Mouse (Mus musculus) embryo, embryonic 10 days (tissue): ENCODE measurements around the gene Capn13.

Source experiments
- DNase-seq: peaks from one replicate; pipeline ENCODE4 v3.0.0-alpha.2; 2015; ENCODE audit warnings: low spot score

The Capn13 gene

DNA sequence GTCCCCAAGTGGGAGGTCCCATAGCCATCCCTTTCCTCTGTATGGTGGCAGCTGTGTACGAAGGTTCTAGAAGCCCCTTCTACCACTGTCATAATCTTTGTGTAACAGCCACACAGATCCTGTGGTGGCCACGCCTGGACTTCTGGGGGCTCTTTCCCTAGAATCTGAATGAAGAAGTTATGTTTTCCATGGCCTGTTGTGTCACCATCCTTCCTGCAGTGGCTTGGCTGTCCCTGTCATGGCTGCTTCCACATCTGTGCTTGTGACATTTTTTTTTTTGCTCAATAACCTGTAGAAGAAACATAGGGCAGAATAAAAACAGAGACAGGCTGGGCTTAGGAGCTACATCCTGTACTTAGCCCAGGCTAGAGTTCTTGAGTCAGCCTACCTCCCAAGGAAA, at the start of gene Capn13:
TSS of gene Capn13 (minus strand) at position 5 of the 400 bp plus-strand sequence.
- no peak for DNase-seq

DNA sequence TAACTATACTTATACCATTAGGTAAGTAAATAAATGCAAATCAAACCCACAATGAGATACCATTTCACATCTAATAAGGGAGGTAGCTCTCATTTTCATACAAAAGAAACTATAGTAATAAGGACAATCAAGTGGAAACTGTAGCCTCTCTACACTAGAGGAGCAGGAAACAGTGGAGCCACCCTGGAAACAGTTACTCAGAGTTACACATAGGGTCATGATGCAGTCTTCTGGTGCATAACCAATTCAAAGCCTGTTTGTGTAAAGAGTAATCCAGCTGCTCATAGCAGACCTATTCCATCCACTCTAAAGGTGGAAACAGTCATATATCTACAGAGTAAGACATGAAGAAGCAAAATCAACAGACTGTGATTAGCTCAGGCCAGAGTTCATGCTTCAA, 48.4 kb upstream of the Capn13 start:
- DNase-seq: no peak

DNA sequence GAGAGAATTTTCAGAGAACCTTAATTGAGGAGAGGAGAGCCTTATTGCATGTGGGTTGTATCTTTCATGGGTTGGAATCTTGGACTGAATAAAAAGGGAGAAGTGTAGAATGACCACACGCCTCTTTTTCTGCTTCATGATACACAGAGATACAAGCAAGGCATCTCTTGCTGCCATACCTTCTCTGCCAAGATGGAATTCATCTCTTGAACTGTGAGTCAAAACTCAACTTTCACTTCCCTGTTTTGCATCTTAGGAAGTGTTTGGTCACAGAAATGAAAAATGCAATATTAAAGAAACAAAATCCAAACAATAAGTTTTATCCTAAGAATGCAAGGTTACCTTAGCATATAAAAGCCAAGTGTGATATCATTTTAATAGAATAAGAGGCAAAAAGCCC, 40.1 kb upstream of the Capn13 start:
- no peak for DNase-seq

DNA sequence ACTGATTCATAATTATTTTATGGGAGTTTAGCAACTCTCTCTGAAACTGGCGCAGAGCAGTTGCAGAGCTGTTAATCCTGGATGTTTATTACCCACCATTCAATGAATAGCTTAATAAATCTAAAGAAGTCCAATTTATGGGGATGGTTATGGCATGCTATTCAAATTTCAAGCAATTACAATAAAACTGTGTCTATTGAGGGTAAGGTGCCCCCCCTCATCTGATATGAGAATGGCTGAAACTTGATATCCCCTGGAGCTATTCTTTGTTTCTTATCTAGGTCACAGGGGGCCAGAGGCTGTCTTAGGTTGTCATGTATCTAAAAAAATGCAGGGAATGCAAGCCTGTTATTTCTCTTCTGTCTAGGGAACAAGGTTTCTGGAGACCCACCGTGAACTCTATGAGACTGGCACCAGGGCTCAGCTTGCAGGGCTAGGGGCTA, 31.9 kb upstream of the Capn13 start:
- DNase-seq: no peak

DNA sequence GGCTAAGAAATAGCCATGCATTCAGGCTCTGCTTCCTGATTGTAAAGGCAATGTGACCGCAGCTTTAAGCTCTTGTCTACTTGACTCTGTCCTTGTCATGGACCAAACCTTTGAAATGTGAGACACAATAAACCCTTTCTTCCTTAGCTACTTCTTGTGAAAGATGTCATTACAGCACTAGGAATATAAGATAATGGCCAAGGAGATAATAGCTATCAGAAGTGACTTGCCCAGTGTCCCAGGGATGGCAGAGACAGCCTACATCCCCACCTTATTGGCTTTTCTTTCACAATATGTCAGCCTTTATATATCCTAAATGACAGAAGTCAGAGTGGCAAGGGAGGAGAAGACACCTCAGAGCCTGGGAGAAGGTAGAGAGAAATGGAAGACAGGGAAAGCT, 31.4 kb upstream of the Capn13 start:
- DNase-seq: no peak

DNA sequence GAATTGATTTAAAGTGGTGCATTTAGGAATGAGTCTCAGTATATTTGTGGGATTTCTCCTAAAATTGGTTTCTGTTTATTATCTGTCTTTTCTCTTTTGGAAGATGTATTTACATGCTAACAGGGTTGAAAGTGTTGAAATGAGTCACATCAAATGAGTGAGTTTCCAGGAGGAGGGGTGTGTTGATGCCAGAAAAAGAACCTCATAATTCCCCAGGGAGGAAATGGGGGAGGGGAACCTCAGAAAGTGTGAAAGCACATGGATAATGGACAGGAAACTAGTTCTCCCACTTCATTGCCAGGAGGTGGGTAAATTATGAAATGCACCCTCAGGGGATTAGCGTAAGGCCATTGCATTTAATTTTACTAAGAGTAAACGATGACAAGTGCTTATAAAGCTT, 16.7 kb upstream of the Capn13 start:
- DNase-seq: peak; percentile 20

DNA sequence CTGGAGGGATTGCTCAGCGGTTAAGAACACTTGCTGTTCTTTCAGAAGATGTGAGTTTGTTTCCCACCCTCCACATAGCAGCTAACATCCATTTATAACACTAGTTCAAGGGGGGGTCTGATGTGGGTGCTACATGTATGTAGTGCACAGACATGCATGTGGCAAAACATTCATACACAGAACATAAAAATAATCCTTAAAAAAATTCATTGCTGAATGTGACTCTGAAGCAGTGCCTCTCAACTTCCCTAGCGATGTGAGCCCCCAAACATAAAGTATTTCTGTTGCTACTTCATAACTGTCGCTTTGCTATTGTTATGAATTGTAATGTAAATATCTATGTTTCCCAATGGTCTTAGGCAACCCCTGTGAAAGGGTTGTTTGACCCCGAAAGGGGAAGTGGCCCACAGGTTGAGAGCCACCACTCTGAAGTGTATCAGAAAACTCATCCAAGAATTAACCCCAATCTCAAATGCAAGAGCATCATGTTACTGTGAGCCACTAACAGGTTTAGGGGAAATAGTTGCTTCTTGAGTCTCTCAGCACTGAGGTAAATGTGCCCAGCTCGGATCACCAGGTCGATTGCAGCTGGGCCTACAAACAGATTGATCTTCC, 15.6 kb upstream of the Capn13 start:
- no peak for DNase-seq

DNA sequence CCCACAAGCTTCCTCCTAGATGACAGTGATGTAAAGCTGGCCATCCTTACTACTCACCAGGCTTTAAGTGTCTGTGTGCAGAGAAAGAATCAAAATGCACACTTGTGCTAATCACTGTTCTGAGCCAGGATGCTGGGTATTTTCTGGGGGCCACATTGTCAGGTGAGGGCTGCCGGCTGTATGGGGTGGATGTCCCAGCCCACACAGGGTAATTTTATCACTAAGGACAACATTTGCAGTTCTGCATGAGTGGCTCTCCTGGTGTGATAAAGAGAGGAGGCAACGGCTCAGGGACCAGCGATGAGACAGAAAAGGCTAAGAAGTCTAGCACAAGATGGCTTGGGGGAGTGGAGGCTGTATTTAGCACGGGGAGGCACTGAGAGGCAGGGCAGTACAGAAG, 11.2 kb upstream of the Capn13 start:
- DNase-seq: no peak

DNA sequence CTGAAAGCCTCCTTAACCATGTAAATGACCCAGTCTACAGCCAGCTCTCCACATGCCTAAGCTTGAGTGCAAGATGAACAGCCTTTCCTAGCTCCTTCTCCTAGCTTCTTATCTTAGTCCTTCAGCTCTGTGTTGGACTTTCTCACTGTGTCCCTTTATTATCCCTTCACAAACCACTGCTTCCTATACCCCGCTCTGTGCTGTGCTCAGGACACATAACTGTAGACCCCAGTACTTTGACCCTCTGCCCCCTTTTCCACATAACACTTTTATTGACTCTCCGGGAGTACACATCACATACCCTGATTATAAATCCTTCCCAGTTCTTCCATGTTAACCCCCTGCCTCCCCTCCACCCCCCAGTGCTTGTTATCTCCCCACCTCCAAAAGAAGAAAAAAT, 606 bp upstream of the Capn13 start:
- no peak for DNase-seq

DNA sequence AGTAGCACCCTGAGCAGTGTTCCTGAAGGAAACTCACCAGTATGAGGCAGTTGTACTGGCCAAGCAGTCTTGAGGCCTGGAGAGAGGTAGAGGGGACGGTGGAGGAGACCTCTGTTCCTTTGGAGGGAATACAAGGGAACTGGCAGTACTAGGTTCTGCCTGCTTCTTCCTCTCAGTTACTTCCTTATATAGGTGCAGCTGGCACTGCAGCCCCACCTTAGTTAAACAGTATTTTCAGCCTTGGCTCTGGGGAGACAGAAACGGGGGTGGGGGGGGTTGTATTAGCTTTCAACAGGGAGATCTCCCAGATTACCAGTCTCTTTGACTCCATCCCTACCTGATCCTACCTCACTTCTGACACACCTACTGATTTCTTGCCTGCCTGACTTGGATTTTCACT, 1.5 kb downstream of the Capn13 start:
- no peak for DNase-seq

DNA sequence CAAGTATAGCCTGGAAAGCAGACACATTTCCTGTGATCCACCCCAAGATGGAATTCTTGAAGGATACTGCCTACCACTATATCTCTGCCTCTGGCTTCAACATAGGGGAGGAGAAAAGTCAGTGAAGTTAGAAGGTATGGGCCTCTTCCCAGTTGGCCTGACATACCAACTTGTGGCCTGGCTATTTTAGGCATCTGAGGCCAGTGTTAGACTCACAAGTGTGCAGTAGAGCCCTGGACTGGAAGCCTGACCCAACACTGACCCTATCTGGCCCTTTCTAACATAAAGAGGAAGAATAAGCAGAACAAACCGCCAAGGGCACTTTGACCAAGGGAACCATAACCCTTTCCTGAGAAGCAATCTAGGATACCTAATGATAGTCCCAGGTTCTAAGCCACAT, 7.3 kb downstream of the Capn13 start:
- DNase-seq: no peak

DNA sequence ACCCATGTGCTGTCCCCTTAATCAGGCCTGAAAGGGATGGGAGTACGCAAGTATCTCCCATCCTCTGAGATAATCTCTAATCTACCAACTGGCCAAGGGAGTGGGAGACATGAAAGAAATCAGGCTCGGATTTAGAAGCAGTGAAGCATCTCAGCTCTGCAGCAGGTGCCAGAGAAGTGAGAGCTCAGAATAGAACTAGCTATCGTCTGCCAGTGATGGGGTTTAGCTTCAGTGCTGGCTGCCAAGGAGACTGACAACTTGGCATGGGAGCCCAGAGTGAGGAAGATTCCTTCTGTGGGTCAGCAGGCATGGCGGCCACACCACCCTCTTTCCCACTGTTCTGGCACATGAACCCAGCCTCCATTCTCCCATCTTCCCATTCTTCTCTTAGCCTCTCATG, 8.9 kb downstream of the Capn13 start:
- DNase-seq: no peak

DNA sequence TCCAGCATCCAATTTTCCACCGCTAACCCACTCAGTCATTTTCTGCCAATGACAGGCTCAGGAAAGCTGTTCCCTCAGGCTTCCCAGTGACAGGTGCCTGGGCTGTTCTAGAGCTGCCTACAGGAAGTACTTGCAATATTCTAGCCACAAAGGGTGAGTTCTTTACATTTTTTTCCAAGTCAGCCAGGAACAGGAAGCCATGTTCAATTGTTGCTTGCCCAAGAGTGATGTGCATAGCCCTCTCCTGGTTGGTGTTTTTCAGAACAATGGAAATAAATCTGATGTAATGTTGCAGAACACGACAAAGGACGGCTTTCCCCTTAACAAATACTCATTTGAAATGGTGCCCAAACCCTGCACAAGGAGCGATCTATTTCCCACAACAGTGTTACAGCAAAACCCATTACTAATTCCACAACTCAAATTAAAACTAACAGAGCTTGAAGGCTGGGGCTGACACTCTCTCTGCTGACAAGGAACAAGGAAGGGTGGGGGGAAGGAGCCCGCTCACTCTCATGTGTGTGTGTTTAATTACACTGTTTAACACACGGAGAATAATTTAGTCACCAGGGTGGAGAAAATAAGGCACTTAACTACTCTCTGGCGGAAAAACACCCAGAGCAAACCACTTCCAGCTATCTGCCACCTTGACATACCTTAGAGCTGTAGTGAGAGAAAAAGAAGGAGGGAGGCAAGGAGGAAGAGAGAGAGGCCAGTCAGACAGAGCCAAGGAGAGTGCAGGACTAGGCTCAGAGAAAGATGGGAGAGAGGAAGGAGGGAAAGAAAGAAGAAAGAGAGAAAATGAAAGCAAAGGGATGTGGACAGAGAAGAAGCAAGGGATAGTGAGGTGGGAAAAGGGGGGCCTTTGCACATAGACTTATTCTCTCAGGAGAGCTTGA, 10.2 kb downstream of the Capn13 start:
- DNase-seq: no peak

DNA sequence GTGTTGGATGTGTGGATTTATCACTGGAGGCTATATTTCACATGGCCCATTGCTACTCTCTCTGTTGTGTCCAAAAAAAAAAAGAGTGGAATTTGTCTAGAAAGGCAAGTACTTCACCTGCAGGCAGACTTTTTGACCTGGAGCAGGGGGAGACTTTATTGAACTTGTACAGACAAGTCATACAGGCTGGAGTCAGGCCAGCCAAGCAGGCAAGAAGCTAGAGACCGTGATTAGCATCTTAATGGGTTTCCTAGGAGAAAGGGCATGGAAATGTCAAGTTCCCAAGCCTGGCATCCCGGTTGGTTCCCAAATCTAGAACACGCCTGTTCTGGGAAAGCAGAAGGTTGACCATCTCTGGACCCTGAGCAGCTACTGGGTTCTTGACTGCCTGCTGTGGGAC, 11.3 kb downstream of the Capn13 start:
- DNase-seq: no peak

DNA sequence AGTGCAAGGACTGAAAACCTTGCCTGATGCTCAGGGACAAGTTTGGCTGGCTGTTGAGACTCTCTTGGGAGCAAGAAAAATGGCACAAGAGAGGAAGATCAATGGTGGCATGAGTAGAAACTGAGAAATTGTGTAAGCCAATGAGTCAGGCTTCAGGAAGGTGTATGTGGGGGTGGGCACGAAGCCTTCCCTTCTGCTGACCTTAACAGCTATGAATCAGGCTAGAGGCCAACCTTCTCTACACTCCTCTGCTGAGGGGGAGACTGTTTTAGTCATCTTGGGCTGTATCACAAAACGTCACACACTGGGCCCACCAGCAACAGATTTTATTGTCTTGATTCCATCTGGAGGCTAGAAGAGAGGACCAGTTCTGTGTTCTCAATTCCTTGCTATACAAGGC, 14.1 kb downstream of the Capn13 start:
- no peak for DNase-seq

DNA sequence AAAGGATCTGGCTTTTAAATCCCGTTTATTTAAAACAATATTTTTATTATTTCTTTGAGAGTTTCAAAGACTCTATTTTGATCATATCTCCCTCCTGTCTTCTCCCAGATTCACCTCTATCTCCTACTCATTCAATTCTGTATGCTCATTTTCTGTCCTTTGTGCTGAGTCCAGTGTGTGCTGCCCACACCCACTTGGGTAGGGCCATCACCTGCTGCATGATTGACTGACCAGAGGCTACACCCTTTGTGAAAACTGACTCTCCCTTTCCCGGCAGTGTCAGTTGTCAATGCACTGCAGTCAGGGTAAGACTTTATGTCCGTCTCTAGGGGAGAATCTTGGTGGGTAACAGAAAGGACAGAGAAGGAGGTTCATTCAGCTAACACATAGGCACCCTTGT, 14.7 kb downstream of the Capn13 start:
- DNase-seq: no peak

DNA sequence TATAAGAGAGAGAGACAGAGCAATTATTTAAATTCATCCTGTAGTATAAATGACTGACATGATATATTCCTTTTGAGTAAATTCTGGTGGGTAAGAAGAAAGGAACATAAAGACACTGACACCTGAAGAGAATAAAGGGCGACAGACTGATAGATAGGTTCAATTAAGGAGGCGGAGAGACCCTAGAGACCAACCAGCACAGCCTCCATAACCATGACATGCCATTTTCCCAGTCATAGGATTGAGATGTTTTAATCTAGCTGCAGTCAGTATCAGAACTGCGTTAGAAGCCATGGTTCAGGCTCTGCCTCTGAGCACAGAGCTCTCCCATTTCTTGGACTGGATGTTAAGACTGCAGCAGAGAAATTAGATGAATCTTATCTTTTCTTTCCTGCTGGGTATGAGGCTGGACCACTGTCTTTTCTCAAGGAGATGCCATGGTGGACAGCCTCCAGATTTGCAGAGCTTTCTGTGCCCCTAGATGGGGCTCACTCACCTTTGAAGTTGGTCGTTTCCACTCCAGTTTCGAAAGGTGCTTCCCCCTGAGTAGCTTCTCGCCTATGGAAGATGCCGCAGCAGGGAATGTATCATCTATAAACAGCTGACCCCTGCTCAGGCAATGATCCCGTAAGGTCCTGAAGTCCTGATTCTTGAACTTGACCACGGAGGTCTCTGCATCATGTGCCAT, 18.2 kb downstream of the Capn13 start:
- DNase-seq: no peak

DNA sequence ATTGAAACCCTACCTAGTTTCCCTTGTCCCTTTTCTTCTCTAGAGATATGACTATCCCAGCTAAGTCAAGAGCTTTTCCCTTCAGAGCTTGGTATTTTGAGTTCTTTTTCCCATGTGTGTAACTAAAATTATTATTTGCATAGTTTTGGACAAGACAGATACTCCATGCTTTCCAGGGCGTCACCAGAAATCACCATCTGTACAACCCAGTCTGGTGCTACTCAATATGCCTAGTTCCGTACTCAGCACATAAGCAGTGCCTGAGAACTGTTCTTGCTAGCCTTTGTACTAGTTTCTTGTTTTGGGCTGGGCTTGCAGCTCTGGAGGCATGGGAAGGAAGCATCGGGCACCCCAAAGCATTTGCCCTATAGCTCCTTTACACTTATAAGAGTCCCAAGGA, 19.0 kb downstream of the Capn13 start:
- no peak for DNase-seq

DNA sequence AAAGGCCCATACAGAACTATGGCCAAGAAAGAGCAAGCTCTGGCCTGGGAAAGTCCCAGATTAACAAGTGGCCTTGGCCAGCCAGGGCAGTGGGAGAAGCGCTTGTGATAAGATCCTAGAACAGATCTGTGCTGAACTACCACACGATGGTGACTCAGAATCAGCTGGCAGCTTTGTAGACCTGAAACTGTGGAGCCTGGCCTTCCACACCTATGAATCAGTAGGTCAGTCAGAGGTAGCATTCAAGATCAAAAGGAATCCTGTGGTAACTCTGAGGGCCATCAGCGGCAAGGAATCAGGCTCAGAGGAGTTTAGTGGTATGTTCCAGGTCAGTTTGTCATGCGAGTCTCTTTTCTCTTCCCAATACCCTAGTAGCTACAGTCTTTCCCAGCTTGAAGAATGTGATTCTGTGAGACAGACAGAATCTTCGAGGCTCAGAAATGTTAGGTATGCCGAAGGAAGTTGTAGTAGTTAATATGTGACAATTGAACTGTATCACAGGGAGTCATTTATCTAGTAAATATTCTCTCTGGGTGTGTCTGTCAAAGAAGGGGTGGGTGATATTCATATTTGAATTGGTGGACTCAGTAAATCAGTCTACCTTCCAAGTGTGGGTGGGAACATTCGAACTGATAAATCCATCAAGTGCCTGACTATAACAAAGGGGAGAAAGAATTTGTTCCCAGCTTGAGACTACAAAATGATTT, 22.7 kb downstream of the Capn13 start:
- no peak for DNase-seq

DNA sequence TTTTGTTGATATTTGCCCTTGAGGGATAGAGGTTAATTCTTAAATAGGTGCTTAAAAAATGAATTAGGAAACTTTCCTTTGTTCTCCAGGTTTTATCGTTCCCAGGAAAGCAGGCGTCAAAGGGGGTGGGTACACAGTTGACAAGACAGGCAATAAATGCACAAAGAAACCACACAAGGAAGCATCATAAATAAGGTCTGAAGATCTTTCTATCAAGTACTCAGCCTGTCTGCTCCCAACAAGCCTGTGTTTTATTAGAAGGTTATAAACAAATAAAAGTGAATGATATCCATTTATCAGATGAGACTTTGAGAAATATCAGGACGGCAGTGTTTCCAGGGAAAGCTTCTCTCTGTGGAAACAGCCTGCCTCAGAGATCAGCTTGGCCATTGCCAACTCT, 33.3 kb downstream of the Capn13 start:
- no peak for DNase-seq

DNA sequence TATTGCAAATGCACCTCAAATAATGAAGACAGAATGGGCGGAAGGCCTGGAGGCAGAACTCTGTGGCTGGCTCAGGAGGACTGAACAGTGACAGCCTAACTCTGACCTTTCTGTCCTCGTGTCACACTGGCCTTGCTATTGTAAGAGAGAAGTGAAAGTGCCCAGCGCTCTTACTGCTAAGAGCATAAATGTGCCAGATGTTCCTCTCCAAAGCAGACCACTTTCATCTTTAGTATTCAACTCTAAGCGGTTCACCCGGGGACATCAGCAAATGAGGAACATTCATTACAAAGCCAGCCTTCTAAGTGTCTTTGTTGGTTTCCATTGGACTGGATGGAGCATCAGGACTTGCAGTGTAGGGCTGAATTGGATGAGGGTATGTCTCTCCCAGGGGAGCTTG, 39.6 kb downstream of the Capn13 start:
- DNase-seq: peak; percentile 12

DNA sequence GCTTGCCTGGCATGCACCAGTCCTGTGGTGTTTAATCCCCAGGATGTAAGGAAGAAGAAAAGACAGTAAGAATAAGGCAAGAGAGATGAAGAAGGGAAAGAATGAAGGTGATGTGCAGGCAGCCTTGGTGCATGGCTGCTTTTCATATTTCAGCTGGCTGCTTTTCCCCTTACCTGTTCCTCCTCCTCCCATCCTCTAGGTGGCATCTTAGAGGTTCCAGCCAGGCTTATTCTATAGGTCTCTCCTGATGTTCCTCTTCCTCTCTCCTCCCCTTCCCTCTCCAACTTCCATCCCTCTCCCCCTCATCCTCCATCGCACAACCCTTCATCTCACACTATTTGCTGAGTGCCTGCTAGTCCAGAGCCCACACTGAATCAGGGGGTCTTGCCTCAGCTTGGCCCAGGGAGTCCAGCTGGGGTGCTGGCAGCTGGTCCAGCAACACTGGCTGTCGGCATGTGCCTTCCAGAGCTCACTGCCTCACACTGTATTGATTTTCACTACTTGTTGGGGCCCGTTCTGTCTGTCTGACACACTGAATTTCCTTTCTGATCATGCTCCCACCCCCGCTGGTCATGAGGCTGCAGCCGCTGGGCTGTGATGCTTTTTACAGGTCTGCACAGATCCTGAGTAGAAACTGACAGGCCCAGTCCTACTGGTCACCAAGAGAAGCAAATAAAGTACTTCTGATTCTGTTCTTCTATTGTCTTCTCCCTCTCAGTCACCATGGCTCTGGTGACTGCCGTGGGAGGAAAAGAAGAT, 56.9 kb downstream of the Capn13 start:
- no peak for DNase-seq
